Mouse (Mus musculus) forebrain, embryonic 12.5 days (tissue): ENCODE results near the gene Olfr1389. TPM values are rescaled to one million over a fixed set of nuclear protein-coding genes. Genes with fewer than 3 reads are reported as not detected.

Experiments used
- polyA plus RNA-seq: library from polyadenylated mRNA; unstranded; fragments of >200 nt; fragmentation: Nextera tagmentation; extraction: Ambion mirVana; gene quantifications from 2 replicates; pipeline ENCODE4 v1.2.1, GENCODE M21; 2016

Gene Olfr1389
- polyA plus RNA-seq, 1 experiment from 2014 or later = not detected

Other genes with a start within 250 kb of the Olfr1389 start
- 0.17 TPM in 1 of 2 replicates, not detected in the other for gene Btnl9, start 235.9 kb upstream of the Olfr1389 start, polyA plus RNA-seq
- 60.5 and 63.3 TPM in 2 replicates for gene Zfp62, start 219.8 kb upstream of the Olfr1389 start, polyA plus RNA-seq
- gene Mgat1, start 178.9 kb upstream of the Olfr1389 start, polyA plus RNA-seq = 31.4 and 35.5 TPM in 2 replicates
- gene Olfr1393, start 144.8 kb upstream of the Olfr1389 start, polyA plus RNA-seq = 0.06 and 0.18 TPM in 2 replicates
- not detected in 2 replicates for gene Olfr1392, start 137.8 kb upstream of the Olfr1389 start, polyA plus RNA-seq
- gene Olfr10, start 118.3 kb upstream of the Olfr1389 start, polyA plus RNA-seq = not detected in 2 replicates
- not detected in 2 replicates for gene Olfr1391, start 100.3 kb upstream of the Olfr1389 start, polyA plus RNA-seq
- not detected in 2 replicates for gene Olfr1390, start 87.9 kb upstream of the Olfr1389 start, polyA plus RNA-seq
- gene Olfr1388, start 13.6 kb downstream of the Olfr1389 start, polyA plus RNA-seq = 0.10 and 0.13 TPM in 2 replicates
- gene Olfr1387, start 32.3 kb downstream of the Olfr1389 start, polyA plus RNA-seq = not detected in 2 replicates
- not detected in 2 replicates for gene Olfr1386, start 42.0 kb downstream of the Olfr1389 start, polyA plus RNA-seq
- gene Olfr1385, start 66.0 kb downstream of the Olfr1389 start, polyA plus RNA-seq = not detected in 2 replicates
- not detected in 2 replicates for gene Olfr1384, start 83.7 kb downstream of the Olfr1389 start, polyA plus RNA-seq
- not detected in 2 replicates for gene Olfr1383, start 96.6 kb downstream of the Olfr1389 start, polyA plus RNA-seq
- not detected in 2 replicates for gene Olfr1382, start 105.2 kb downstream of the Olfr1389 start, polyA plus RNA-seq
- gene Olfr1381, start 120.4 kb downstream of the Olfr1389 start, polyA plus RNA-seq = not detected in 2 replicates
- gene Olfr1380, start 133.8 kb downstream of the Olfr1389 start, polyA plus RNA-seq = not detected in 2 replicates
- 2.1 and 2.3 TPM in 2 replicates for gene Flt4, start 186.2 kb downstream of the Olfr1389 start, polyA plus RNA-seq
- gene Scgb3a1, start 240.5 kb downstream of the Olfr1389 start, polyA plus RNA-seq = not detected in 2 replicates